Mouse (Mus musculus) megakaryocyte-erythroid progenitor cell, adult 5-6 weeks (primary cell): ENCODE results near the gene Atg10. TPM values are rescaled to one million over a fixed set of nuclear protein-coding genes. Genes with fewer than 3 reads are reported as not detected.

Experiments
- ATAC-seq: replicated peaks from 2 replicates; pipeline ENCODE4 v1.8.0; 2016; ENCODE audit warnings: mild to moderate bottlenecking, inconsistent platforms; ENCODE audit not compliant: severe bottlenecking, poor library complexity, low FRiP score, low TSS enrichment
- total RNA-seq, 2 experiments: library from RNA; stranded (forward) in 1 of 2; stranded (reverse) in 1 of 2; fragments of 200-1000, 215-1000 nt in 1 of 2; fragments of >200 nt in 1 of 2; fragmentation: Nextera tagmentation in 1 of 2; gene quantifications; 2 replicates each; pipeline ENCODE4 v1.2.3; 2014 to 2017

The Atg10 gene
- total RNA-seq, 2 experiments from 2014 or later = 3.9 to 5.4 TPM

GRCm38 (mm10) chr13:91041236-91041635, 182.5 kb downstream of the Atg10 start:
- ATAC-seq = no peak

DNA sequence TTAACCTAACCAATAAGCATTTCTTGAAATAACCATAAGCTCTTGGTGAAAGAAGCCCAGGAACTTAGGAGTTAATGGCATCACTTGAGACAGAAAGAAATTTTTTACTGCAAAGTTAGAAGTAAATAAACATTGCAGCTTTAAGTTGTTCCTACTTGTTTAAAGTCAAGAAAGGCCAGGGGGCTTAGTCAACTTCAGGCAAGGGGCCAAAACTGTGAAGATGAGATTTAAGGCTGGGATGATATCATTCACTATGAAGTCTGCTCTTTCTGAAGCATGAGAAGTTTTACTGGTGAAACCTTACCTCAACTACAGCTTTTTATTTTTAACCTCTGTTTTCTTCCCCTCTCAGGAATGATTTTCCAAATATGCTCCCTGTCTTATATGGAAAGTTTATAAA, 183.3 kb downstream of the Atg10 start:
- no peak for ATAC-seq

DNA sequence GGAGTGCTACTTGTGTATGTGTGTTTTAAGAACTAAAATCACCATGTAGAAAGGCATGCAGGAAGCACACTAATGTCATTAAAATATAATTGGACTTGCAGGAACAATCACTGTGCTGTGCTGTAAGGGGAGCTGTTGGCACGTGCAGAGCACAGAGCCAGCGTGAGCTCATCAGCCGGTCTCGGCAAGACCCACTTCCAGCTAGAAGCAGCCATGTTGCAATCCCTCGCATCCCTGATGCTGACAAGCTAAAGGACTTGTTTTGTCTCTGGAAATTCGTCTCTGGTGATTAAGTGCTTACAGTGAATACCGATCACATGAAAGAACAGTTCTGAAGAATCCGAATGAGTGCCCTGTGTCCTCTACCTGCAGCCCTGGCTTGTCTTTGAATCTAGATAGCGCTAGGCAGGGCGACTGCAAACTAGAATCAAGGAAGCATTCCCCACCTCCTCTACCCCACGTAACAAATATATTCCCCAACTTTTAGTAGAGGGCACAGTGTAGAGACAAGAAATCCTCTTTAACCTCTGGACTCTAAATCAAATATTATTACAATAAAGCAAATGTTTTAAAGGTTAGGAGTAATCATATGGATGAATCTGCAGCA, 184.5 kb downstream of the Atg10 start:
- ATAC-seq = no peak

DNA sequence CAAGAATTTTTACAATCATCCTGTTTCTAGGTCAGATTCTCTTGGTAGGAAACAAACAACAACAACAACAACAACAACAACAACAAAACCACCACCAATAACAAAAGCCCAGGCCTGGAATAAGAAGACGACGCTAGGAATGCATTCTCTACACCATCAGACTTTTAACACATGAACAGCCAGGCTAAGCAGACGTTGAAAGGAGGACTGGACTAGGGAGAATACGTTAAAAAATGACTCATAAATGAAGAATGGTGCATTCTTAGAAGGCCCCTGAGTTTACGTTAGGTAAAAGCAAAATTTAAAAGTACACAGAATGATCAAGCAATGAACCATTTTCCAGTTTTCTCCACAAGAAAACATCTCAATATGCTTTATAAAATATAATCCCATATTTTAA, 185.1 kb downstream of the Atg10 start:
- ATAC-seq = no peak

DNA sequence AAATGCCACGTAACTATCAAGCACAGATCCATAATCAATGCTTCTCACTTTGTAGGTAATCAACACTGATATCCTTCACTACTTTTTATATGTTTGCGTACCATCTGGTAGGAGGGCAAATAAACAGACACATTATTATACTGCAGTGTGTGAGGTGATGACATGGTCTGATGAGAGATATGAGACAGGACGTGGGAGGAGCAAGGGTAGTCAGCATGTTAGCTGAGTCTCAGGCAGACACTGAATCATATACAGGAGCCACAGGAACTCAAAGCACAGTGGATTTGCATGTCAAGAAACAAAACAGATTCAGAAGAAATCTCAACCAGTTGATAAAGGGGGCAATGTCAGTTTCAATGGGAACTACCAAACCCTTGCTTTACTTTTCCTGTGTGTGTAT, 185.7 kb downstream of the Atg10 start:
- no peak for ATAC-seq

GRCm38 (mm10) chr13:91037405-91037804, 186.4 kb downstream of the Atg10 start:
- no peak for ATAC-seq

DNA sequence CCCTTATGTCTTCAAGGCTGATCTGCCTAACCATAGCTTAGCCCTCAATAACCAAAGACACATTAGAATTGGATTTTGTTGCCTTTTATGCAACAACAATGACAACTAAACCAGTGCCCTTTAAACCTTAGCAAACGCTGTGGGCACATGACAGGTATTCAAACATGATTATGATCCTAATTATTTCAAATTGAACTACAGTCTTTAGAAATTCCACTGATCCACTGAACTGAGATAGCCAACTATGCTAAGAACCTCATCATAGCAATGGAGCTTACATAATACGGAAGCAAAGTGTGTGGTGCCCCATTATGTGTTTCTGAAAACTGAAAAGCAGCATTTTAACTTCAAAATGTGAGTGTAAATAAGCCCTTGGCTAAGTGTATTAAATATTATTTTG, 191.9 kb downstream of the Atg10 start:
- no peak for ATAC-seq

GRCm38 (mm10) chr13:91023447-91023846, 200.3 kb downstream of the Atg10 start:
- ATAC-seq = no peak

DNA sequence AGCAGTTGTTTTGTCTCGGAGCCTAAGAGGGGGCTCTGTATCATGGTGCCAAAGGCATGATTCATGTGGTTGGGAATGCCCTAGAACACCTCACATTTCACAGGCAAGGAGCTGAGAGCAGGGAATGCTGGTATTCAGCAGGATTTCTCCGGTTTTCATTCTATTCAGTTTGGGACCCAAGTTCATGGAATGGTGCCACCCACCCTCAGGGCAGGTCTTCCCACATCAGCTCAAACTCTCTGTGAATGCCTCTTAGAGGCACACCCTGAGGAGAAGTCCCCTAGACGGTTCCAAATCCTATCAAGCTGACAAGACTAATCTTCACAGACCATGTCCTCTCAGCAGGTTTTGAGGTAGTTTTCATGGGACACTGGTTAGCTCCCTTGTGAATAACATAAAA, 211.9 kb downstream of the Atg10 start:
- ATAC-seq = no peak

- peak; percentile 44 for ATAC-seq
These were observed 228.6 kb downstream of the Atg10 start for GRCm38 (mm10) chr13:90995034-90995629.

DNA sequence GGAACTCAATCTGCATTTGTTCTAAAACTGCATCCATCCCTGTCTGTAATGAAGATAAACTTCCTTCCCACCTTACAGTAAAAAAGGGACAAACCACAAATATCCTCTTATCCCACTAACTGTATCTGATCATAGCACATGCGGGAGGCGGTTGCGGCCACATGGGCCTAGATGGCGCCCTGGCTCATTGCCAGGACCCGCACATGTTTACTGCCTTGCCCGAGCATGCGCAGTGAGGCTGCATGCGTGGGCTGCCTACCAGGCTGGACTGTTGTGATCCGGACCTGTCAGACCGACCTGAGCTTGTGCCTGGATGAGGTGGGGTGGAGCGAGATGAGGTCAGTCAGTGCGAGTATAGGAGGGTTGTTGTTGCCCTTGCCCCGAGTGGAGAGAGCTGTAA, 230.2 kb downstream of the Atg10 start:
- no peak for ATAC-seq

DNA sequence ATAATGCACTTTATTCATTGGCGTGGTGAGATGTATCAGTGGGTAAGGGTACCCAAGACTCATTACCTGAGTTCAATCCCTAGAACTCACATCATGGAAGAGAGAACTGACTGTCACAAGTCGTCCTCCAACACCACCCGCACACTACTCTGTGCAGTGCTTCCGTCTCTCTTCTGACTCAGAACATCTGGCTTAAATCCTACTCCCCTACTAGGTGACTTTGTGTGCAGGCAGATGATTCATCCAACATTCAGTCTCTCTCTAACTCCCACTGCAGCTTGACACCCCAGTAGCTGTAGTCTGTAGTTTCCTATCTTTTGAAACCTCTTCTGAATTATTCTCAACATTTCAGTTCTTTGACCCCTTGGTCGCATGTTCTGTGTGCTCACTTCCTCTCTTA, 230.8 kb downstream of the Atg10 start:
- ATAC-seq = no peak

DNA sequence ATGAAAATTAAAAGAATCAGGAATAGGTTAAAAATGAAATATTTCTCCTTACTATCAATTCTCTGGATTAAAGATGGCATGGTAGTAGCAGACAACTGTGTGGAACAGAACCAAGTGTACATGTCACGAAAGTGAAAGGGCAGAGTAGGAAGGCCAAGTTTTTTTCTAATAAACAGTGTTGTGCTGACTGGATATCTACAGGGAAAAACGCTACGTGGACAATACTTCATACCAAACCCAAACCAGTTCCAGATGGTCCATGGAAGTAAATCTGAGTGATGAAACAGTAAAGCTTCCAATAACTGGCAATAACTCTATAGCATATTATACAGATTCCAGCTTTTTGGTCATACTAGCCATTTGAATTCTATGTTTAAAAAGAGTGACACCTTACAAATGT, 235.5 kb downstream of the Atg10 start:
- ATAC-seq = no peak

GRCm38 (mm10) chr13:90985417-90985816, 238.4 kb downstream of the Atg10 start:
- ATAC-seq = no peak

DNA sequence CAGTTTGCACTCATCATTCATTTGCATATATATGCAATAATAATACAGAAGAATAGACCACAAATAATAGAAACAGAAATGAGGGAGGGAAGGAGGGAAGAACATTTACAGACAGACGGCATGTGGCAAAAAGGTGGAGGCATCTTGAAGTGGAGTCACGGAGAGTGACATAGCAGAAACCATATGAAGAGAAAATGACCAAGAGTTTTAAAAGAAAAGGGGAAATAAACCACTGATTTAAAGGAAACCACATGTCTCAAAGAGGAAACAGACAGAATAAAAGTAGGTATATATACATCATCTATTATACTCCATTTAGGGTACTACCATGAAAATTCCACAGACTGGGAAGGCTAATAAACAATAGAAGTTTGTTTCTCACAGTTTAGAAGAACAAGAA, 239.7 kb downstream of the Atg10 start:
- no peak for ATAC-seq

GRCm38 (mm10) chr13:90981798-90982197, 242.0 kb downstream of the Atg10 start:
- no peak for ATAC-seq

- 0 out of 2 replicates have a peak, but pooled peaks have one; percentile 39 for ATAC-seq
These were observed 242.7 kb downstream of the Atg10 start for GRCm38 (mm10) chr13:90980878-90981674.

- no peak for ATAC-seq
These were observed 246.7 kb downstream of the Atg10 start for GRCm38 (mm10) chr13:90977057-90977456.

DNA sequence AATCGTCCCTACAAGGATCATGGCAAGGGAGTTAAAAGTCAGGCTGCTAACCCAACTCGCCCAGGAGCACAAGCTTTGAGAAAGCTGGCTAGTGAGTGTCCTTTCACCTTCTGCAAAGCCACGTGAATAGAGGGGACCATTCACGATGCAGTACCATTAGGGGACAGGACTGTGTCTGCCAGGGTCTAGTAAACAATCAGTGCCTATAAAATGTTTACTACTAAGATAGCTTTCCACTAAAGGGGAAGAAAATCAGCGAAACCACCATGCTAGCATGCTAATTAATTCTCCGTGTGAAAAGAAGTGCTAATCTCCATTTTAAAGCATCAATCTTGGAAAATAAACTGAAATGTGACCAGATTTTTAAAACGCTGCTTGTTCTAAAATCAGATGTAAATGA, 250.4 kb downstream of the Atg10 start:
- ATAC-seq = no peak

DNA sequence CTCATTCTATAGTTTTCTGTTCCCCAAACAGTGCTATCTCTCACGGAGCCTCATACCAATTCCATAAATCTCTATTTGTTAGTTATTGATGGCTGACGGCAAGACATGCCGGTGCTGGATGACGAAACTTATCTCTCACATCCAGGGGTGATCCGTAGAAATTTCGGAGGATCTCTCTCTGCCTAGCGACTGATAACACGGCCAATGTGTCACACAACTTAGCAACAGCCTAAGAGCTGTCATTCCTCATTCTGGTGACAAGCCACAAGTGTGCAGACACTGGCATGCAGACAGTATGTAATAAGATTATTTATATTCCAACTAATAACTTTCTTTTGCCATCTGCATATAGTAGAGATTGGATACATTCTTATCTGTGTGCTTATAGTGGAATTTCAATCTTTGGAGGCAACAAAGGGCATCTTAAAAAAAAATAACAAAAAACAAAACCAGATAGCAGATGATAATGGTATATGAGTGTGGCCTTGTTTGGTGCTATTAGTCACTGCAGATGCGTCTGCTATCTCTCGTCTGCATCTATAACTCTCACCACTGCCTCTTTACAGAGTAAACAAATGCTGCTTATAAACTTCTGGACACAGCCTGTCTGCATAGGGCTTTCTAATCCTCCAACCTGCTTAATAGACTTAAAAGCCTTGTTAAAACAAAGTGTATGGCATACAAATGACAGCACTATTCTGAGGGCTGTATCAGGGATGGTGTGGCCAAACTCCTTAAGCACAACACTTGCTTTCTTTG, 253.3 kb downstream of the Atg10 start:
- no peak for ATAC-seq
